Mouse (Mus musculus) hindbrain, embryonic 10.5 days (tissue): ENCODE data around the gene Sema3c. TPM values are rescaled to one million over a fixed set of nuclear protein-coding genes. Genes with fewer than 3 reads are reported as not detected.

Source experiments
- DNase-seq: peaks from one replicate; pipeline ENCODE4 v3.0.0-alpha.2; 2017; ENCODE audit warnings: low spot score
- H3K27ac ChIP-seq: fragments of 300-500 bp; sonication (generic); 2 replicates; pipeline ENCODE4 v1.5.1; 2016; ENCODE audit warnings: mild to moderate bottlenecking, moderate library complexity
- H3K27me3 ChIP-seq: fragments of 300-500 bp; sonication (generic); 2 replicates; pipeline ENCODE4 v1.6.1; 2016; ENCODE audit warnings: mild to moderate bottlenecking; ENCODE audit not compliant: poor library complexity, insufficient read depth, severe bottlenecking
- H3K36me3 ChIP-seq: fragments of 300-500 bp; sonication (generic); 2 replicates; pipeline ENCODE4 v1.6.1; 2016; ENCODE audit warnings: mild to moderate bottlenecking, moderate library complexity
- H3K4me1 ChIP-seq: fragments of 300-500 bp; sonication (generic); replicated peaks from 2 replicates; pipeline ENCODE4 v1.6.1; 2016; ENCODE audit warnings: mild to moderate bottlenecking
- H3K4me3 ChIP-seq: fragments of 300-500 bp; sonication (generic); 2 replicates; pipeline ENCODE4 v1.5.1; 2016; ENCODE audit warnings: mild to moderate bottlenecking, moderate library complexity
- H3K9me3 ChIP-seq: fragments of 300-500 bp; sonication (generic); 2 replicates; pipeline ENCODE4 v1.6.1; 2016; ENCODE audit warnings: mild to moderate bottlenecking, moderate library complexity
- WGBS: fragments of 180-500 bp; shearing (Covaris S2); methylation state at CpG from one replicate; pipeline ENCODE4 v1.1.7; 2016; 5-methylcytosine and 5-hydroxymethylcytosine counted together
- polyA plus RNA-seq: library from polyadenylated mRNA; unstranded; fragments of >200 nt; fragmentation: Nextera tagmentation; extraction: Ambion mirVana; gene quantifications from 2 replicates; pipeline ENCODE4 v1.2.1, GENCODE M21; 2016

Gene Sema3c
- polyA plus RNA-seq, 1 experiment from 2014 or later, result 12.9 TPM

DNA sequence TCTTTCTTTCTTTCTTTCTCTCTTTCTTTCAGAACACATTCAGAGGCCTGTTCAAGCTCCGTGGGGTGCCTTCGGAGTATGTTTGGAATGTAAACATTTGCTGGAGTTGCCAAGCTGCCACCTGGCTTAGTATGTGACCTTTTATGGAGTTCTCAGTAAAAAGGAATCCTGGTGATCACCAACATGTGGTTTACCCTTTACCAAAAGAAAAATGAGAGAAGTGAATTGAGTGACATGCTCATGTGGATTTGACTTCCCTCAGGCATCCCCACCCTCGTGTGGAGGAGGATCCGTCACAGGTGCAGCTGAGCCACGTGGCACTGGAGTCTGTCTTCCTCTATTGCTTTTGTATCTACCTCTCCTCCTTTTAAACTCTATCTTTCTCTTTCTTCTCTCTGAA is 173.1 kb downstream of the Sema3c start:
- Histone ChIP-seq H3K27me3 (no peaks in the 10 kb centered on the region), H3K4me3 (no peak overlapping the region), H3K27ac (no peak overlapping the region), H3K9me3 (no peaks in the 10 kb centered on the region), H3K4me1 (no peaks in the 10 kb centered on the region; the same call in 1 of the 2 replicates), H3K36me3 (no peaks in the 10 kb centered on the region)
- peak; percentile 39 for DNase-seq
- WGBS, result 29% methylated on average over 5 of the region's 5 CpGs

DNA sequence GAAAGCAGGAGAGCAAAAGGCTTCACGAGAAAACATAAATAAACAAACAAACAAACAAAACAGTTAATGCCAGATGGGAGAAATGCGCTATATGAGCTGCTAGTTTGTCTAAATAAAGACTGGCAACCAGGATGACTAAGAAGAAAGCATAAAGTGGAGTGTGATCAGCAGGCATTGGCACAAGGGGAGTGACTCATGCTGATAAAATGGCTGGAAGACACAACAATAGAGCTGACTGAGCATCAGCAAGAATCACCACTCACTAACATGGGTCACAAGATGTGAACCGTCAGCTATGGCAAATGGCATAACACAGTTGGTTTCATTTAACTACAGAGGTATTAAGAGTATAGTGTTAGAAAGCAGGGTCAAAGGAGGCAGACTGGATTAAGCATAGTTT is 174.2 kb downstream of the Sema3c start:
- Histone ChIP-seq H3K4me3 (no peak overlapping the region), H3K27me3 (no peaks in the 10 kb centered on the region), H3K27ac (no peak overlapping the region), H3K36me3 (no peaks in the 10 kb centered on the region), H3K9me3 (no peaks in the 10 kb centered on the region), H3K4me1 (no peaks in the 10 kb centered on the region; the same call in 1 of the 2 replicates)
- WGBS, result 74% methylated on average over 3 of the region's 3 CpGs
- DNase-seq, result no peak

DNA sequence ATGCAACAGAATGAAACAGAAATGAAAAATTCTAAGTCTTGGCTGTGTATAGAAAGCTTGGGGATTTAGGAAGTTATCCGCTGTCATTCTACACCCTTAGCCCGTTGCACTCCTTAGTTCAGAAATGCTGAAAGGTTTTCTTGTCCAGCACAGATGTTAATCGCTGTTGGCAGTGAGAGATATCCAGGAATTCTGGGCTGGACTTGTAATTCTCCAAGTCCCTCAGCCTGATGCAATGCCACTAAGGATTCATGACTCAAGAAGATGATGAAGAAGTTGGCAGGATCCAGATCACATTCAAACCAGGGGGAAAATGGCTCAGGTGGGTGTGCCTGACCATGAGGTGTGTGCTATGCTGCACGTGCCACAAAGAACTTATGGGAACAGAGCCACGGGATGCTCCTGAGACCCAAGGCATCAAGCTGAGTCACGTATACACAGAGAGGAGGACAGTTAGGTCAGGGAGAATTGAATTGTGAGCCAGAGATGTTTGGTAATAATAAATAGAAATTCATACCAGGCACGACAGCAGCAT is 179.5 kb downstream of the Sema3c start:
- Histone ChIP-seq H3K27me3 (no peaks in the 10 kb centered on the region), H3K4me3 (no peak overlapping the region), H3K27ac (no peak overlapping the region), H3K4me1 (no peaks in the 10 kb centered on the region), H3K36me3 (no peaks in the 10 kb centered on the region), H3K9me3 (no peaks in the 10 kb centered on the region)
- 89% methylated on average over 7 of the region's 7 CpGs for WGBS
- DNase-seq, result no peak

DNA sequence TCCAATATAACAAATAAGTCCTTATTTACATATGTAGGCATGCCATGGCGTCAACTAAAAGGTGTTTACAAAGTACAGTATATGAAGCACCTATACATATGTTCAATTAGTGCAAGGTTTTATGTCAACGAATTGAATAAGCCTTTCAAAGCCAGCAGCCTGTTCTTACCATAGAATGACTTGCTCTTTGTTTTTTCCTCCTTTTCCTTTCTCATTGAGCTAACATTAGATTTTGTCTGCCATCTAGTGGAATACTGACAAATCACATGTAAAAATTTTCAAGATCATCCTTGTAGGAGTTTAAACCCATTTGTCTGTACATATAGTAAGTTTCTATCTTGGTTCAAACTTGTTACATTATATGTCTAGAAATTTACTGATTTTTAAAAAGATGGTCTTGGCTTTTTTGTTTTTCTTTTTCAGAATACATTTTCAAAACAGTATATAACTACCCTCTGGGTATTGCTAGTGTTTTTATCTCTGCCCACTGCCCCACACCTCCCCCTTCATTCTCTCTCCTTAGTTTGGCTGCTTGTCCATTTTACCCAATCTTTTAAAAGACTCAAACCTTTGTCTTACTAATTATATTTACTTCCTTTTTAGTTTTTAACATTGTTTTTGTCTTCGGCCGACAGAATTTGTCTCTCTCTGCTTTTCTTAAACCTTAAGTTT is 192.1 kb downstream of the Sema3c start:
- no peak overlapping the region for H3K4me3 ChIP-seq
- no peaks in the 10 kb centered on the region for H3K27me3 ChIP-seq
- WGBS, result 63% methylated on average over 4 of the region's 4 CpGs
- H3K9me3 ChIP-seq, result no peaks in the 10 kb centered on the region
- H3K27ac ChIP-seq, result no peak overlapping the region
- H3K36me3 ChIP-seq, result no peaks in the 10 kb centered on the region
- H3K4me1 ChIP-seq, result no peaks in the 10 kb centered on the region
- no peak for DNase-seq

DNA sequence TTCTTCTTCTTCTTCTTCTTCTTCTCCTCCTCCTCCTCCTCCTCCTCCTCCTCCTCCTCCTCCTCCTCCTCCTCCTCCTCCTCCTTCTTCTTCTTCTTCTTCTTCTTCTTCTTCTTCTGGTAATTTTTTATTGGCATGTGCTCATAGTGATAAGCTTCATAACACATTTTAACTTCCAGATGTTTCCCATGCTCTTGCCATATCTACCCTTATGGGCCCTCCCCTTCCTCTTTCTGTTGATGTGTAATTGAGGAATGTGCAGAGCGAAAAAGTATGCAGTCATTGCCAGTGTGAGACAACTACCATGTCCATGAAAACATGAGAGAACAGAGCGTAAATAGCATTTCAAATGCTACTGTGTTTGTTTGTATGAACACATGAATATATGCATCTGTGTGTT is 196.2 kb downstream of the Sema3c start:
- no peaks in the 10 kb centered on the region for H3K27me3 ChIP-seq
- no peaks in the 10 kb centered on the region for H3K9me3 ChIP-seq
- no peaks in the 10 kb centered on the region for H3K4me1 ChIP-seq
- H3K4me3 ChIP-seq, result no peak overlapping the region
- no peak for DNase-seq
- H3K27ac ChIP-seq, result no peak overlapping the region
- no peaks in the 10 kb centered on the region for H3K36me3 ChIP-seq
- 91% methylated on average over 2 of the region's 2 CpGs for WGBS

DNA sequence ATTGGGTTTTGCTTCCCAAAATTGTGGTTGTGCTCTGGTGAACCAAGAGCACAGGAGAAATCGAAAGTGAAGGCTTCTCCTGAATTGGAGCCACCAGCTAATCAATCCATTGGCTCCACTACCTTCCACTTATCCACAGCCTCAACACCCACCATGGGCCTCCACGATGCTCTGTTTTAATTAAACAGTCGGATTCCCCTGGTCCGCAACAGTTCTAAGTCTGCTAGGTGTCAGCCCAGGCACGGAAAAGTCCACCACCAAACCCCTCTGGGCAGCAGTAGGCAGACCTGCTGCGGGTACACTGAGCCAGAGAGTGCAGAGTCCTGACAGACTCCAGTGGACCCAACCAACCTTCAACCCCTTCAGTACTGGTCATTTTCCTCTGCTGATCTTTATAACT is 202.5 kb downstream of the Sema3c start:
- H3K4me1 ChIP-seq, result no peaks in the 10 kb centered on the region
- no peak overlapping the region for H3K4me3 ChIP-seq
- no peaks in the 10 kb centered on the region for H3K27me3 ChIP-seq
- no peaks in the 10 kb centered on the region for H3K9me3 ChIP-seq
- H3K36me3 ChIP-seq, result no peaks in the 10 kb centered on the region
- no peak overlapping the region for H3K27ac ChIP-seq
- WGBS, result 90% methylated on average over 6 of the region's 6 CpGs
- peak; percentile 49 for DNase-seq

Other genes starting within 250 kb of the Sema3c start
- not detected in 2 replicates for gene Speer4f2, start 201.1 kb upstream of the Sema3c start, polyA plus RNA-seq
- not detected in 2 replicates for gene Speer4f1, start 98.2 kb upstream of the Sema3c start, polyA plus RNA-seq